Mouse (Mus musculus) testis, adult 2 months (tissue): ENCODE results near the gene Dnajb13.
"Not testable (repeated sequence)": the region's sequence is repeated elsewhere in the genome, so short reads cannot be mapped to it uniquely, and the experiment has no call there.

Experiments used
- CTCF ChIP-seq: fragments of 200-500 bp; IDR thresholded peaks from 2 replicates; pipeline ENCODE4 v1.5.1; 2012; ENCODE audit warnings: low read depth, mild to moderate bottlenecking, inconsistent platforms, low read length, moderate library complexity; ENCODE audit not compliant: control insufficient read depth, insufficient read depth, insufficient replicate concordance
- POLR2A ChIP-seq: fragments of 200-500 bp; IDR thresholded peaks from 2 replicates; pipeline ENCODE4 v1.6.1; 2012; ENCODE audit warnings: low read depth, mild to moderate bottlenecking, inconsistent platforms, low read length, moderate library complexity; ENCODE audit not compliant: control insufficient read depth

DNA sequence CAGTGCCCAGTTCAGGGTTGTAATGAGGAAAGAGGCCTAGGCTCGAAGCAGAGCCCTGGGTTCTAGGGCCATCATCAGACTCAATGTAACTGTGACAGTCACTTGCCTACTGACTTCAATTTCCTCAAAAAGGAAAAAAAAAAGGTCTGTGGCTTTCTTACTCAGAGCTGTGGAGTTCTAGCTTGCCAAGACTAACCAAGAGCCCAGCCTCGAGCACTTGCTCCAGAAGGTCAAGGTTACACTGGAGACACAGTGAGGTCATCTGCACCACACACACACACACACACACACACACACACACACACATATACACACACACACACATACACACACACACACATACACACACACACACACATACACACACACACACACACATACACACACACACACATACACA lies 32.7 kb downstream of the Dnajb13 start:
- TF ChIP-seq CTCF, POLR2A: not testable (repeated sequence)
